Mouse (Mus musculus) mesoderm, embryonic 11.5 days (tissue): ENCODE measurements at regions not wholly inside any gene's neighbourhood (a gene's known extent, or its start where the extent isn't known, plus 50 kb on each side); places are given as distances from the start of the nearest gene placed in this dataset.
A peak's percentile ranks its signal among the peaks of the same experiment; 100 is the strongest.

ENCODE experiments used
- DNase-seq: peaks from one replicate; pipeline ENCODE4 v3.0.0-alpha.2; 2012; ENCODE audit warnings: low read depth, low spot score

GRCm38 (mm10) chr1:72108678-72109077, 103.4 kb downstream of the Mreg start:
- DNase-seq: peak; percentile 47

DNA sequence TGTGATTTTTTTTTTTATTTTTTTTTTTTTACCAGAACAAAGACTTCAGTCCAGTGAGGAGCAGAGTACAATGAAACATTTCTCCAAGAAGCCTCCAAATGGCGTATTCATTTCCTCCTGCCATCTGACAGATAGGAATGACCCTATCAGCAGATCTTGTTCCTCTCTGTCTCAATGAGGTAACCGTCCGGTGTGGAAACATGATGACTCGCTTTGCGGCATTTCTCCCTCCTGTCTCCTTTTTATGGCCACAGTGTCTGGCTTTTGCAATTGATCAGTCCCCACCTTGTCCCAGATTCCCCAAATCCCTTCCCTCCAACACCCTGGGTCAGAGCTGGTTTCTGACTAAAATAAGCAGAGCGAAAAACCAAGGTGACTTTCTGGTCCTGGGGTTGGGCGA, 105.0 kb downstream of the Mreg start:
- no peak for DNase-seq

- no peak for DNase-seq
Measured at GRCm38 (mm10) chr1:72106655-72107054, 105.5 kb downstream of the Mreg start.

GRCm38 (mm10) chr1:72105435-72106057, 106.6 kb downstream of the Mreg start:
- DNase-seq: peak; percentile 49

DNA sequence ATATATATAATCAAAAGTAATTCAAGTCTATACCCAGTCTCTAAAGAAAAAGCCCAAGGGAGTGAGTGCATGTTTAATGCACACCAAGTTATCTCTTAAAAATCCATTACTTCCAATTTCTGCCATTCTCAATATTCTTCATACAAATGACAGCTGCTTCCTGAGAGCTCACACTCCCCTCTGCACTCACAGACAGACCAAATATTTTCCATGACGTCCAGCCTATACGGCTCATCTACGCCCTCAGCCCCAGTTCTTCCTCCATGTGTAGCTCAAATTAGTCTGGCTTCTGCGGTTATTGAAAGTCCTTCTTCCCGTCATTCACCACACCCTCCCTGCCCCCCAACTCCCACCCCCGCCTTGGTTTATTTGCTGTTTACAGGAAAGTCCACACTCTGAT, 108.1 kb downstream of the Mreg start:
- DNase-seq: no peak

GRCm38 (mm10) chr1:72103387-72103786, 108.7 kb downstream of the Mreg start:
- DNase-seq: no peak

DNA sequence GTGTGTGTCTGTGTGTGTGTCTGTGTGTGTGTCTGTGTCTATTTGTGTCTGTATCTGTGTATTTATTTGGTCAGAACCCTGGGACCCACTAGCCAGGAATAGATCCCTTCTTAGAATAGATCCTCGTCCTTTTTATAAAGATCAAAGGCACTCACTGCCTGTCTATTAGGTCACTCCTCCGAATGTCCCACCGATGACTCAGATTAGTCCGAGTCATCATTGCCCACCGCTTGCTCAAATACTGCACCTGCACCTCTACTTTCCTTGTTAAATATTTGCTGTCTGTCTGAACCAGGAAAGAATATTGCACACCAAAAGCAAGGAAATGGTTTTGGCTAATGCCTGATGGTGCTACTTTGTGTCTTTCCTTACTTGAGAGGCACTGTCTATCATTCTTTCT, 112.7 kb downstream of the Mreg start:
- DNase-seq: no peak

DNA sequence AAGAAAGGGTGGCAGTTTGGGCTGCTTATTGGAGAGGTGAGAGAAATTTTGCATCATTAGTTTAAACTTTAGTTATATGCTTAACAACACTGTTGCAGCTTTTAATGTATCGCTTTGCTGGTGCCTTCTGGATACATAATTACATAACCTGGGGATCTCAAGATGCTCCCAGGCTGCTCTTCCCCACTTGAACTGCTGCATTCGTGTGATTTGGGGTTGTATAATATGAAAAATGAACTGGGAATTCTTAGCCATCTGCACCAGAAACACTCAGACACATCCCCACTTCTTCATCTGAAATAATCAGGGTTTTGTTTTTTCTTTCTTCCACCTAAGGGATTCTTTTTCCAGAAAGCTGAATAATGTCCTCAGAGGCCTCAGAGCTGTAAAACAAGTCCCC, 120.8 kb downstream of the Mreg start:
- DNase-seq: no peak

GRCm38 (mm10) chr1:72085661-72086060, 126.4 kb downstream of the Mreg start:
- no peak for DNase-seq

GRCm38 (mm10) chr1:72084219-72084618, 127.9 kb downstream of the Mreg start:
- no peak for DNase-seq

DNA sequence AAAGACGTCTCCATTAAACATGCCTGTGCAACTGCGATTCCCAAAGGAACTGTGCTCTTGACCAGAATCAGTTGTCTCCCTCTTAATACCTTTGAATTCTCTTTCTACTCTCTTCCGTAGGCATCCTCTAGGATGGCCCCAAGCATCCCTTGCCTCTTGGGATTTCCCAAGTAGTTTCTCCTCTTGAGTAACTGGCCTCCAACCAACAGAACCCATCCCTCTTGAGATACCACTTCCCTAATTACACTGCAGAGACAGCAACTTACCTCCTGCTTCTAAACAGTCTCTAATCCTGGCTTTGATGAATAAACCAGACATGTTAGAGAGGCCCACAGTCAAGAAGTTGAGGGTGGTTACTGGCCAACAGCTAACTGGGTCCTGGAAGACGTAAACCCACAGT, 129.7 kb downstream of the Mreg start:
- no peak for DNase-seq

DNA sequence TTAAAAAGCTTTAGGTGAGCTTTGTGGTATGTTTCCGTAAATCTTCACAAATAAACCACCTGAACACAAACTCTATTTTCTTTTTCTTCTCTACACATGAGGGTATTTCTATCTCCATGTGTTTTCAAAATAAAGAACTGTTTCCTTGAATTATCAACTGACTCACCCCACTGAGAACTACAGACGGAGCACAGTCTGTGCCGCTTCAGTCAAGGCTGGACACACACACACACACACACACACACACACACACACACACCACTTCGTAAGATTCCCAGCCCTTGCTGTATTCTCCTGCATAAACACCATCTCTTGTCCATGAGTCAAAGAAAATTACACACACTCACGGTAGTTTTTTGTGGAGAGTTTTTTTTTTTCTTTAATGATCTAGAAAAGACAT, 130.3 kb downstream of the Mreg start:
- DNase-seq: no peak

- DNase-seq: no peak
Measured at GRCm38 (mm10) chr1:72078926-72079550, 133.1 kb downstream of the Mreg start.

GRCm38 (mm10) chr1:72076341-72076740, 135.8 kb downstream of the Mreg start:
- no peak for DNase-seq

GRCm38 (mm10) chr1:72075464-72075863, 136.6 kb downstream of the Mreg start:
- no peak for DNase-seq

DNA sequence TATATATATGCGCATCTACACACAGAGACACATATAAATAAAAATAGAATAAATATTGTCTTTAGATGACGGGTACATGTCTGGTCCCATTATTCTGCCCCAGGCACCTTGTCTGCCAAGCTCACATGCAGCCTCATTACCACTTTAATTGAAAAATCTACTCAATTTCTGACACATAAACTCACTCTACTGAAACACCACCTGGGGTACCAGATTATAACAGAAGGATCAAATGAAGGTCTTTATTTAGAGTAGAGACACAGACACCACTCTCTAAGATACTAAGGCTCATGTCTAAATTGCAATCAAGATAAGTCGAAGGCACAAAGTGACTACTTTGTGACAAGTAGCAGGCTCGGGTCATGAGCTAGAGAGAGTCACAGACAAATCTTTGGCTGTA, 138.9 kb downstream of the Mreg start:
- DNase-seq: no peak

GRCm38 (mm10) chr1:72070489-72070888, 141.6 kb downstream of the Mreg start:
- DNase-seq: no peak

DNA sequence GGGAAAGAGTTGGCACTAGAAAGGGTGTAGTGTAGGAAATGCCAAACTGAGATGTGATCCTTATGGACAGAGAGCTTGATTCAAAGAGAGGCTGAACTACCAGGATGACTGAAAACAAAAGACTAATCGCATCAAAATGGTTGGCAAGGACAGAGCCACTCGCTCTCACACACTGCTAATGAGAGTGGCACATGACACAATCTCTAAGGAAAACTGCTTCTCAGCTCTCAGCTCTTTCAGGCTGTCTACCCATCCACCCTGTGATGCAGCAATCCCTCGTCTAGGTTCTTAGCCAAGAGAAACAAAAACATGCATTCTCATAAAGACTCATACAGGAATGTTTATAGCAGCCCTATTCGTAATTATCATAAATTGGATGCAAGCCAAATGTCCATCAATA, 143.1 kb downstream of the Mreg start:
- DNase-seq: no peak

DNA sequence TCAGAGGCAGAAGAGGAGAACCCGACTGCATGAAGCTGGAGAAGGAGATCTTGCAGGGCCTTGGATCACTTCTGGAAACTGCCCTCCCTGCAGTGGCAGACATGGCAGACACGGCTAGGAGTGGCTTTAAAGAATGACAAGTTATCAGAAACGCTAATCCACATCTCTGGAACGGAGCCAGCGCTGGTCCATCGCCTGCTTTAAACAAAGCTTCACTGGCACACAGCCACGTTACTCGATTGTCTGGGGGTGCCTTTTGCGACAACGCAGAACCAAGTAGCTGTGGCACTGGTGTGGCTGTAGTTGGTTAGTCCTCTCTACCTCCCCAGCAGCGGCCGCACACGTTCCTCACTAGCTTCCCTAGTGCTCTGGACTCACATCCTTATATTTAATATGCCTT, 147.0 kb downstream of the Mreg start:
- no peak for DNase-seq

- no peak for DNase-seq
Measured at GRCm38 (mm10) chr1:72060393-72060792, 151.7 kb downstream of the Mreg start.

DNA sequence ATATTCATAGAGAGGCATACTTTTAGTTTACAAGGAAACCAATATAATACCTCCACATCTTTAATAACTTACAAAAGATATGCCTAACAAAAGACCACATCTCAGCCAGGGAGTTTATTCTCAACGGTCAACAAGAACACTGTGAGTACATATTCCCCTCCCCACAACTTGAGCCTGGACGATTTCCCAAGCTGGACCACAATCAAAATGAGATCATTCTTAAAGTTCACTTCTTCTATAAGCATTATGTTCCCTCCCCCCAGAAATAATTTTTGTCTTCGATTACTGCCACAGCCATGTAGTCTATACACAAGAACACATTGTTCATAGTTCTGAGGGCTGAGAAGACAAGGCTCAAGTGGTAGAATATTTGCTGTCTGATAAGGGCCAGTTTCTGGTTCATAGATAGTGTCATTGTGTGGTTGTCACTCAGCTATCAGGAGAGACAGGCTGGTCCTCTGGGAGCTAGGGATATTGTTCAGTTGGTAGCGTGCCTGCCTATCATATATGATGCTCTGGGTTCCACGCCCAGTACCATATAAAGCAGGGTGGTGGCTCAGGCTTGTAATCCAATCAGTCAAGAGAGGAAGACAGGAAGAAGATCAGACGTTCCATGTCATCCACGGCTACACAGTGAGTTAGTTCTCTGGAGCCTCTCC, 153.9 kb downstream of the Mreg start:
- DNase-seq: no peak

GRCm38 (mm10) chr1:72054541-72054940, 157.6 kb downstream of the Mreg start:
- DNase-seq: no peak

DNA sequence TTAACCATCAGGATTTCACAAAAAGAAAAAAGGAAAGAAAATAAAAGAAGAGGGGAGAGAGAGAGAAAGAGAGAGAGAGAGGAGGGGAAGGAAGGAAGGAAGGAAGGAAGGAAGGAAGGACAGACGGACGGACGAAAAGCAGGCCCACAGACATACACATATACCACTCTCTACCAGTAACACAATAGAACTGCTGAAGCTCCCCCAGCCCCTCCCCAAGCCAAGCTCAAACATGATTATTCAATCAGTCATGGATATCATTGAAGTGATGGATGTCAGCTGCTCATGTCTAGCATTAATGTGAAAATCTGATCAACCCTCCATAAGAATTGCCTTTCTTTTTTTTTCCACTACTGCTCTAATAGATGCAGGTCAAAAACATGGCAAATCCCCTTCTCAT, 161.2 kb downstream of the Mreg start:
- DNase-seq: no peak
